15 mouse cellular contexts compared by ENCODE assay signal in the genomic region with DNA sequence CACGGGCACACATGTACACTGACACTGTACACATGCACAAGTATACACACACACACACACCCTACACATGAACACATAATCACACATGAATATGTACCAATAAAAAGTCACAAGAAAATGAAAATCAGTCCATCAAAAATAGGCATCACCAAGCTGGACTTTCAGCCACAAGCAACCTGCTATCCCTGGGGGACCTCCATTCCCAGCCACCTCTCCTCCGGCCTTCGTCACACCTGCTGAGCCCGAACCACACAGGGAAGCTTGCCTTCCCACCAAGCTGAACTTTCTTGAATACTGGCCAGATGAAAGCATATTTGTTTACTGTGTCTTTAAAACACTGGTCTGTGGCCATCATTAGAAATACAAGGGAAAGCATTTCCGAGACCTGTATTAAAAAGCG.
"Had no signal": no experiment of that assay in that cellular context is flagged by ENCODE, and none has a peak within 500 bp of the region (broad histone marks: within the 10 kb centered on the region; RNA-seq: fewer than 3 reads in every experiment).

No protein-coding gene starts in this region.

- H3K27me3 ChIP-seq: neural tube, embryonic 13.5 days; neural tube, embryonic 15.5 days; stomach, embryonic 15.5 days had no signal

- H3K36me3 ChIP-seq: neural tube, embryonic 13.5 days; neural tube, embryonic 15.5 days; stomach, embryonic 15.5 days had no signal

- H3K9me3 ChIP-seq: neural tube, embryonic 13.5 days; neural tube, embryonic 15.5 days; stomach, embryonic 15.5 days had no signal

- H3K4me3 ChIP-seq: neural tube, embryonic 13.5 days; neural tube, embryonic 15.5 days; stomach, embryonic 15.5 days had no signal

- DNase-seq: retina, postnatal 1 day; right cerebral cortex, adult 18-20 months; right cerebral cortex, postnatal 14 days; right cerebral cortex, postnatal 25 days; right cerebral cortex, postnatal 4 days; spleen, adult 18-20 months; thymus, adult 18-20 months; thymus, adult 2 months; thymus, postnatal 14 days; thymus, postnatal 25 days; thymus, postnatal 36 days; thymus, postnatal 4 days had no signal
